Comparison of ENCODE assay signal across 8 mouse cellular contexts in the genomic region with DNA sequence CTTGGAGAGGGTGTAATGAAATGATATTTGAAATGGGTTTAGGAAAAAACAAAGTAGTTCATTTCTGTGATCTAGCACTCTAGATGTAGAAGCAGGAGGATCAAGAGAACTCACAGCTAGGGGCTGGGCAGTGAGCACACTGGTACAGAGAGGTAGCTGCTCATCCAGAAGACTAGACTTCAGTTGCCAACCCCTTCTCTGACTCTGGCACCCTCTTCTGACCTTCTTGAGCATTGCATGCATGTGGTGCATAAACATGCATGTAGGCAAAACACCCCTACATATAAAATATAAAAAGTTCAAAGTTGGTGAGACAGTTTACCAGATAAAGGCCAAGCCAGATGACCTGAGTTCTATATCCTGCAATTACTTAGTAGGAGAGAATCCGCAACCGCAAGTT. TPM values are rescaled to one million over a fixed set of nuclear protein-coding genes. Genes with fewer than 3 reads are reported as not detected.
DNase-seq lines count a peak whose midpoint lies in the region; ATAC-seq and TF ChIP-seq lines count a peak whose summit lies in the region.

No protein-coding gene starts in this region.

- peak; percentile 38 for TF ChIP-seq CTCF in heart, postnatal 0 days (IDR thresholded peaks at IDR 0.05; ENCODE audit: low read depth)
- peak; percentile 72 for TF ChIP-seq CTCF in liver, postnatal 0 days (IDR thresholded peaks at IDR 0.05; ENCODE audit: low read depth)

- no peak overlapping the region for H3K27ac ChIP-seq in heart, postnatal 0 days (ENCODE audit: low read depth)
- H3K27ac ChIP-seq in liver, postnatal 0 days (ENCODE audit: low read depth), result no peak overlapping the region

- 94% methylated on average over 2 of the region's 2 CpGs for WGBS in heart, postnatal 0 days
- 94% methylated on average over 2 of the region's 2 CpGs for WGBS in liver, postnatal 0 days (ENCODE audit: insufficient replicate concordance)

- no peak overlapping the region for H3K4me2 ChIP-seq in heart, postnatal 0 days (ENCODE audit: low read depth, low read length)
- no peak overlapping the region for H3K4me2 ChIP-seq in liver, postnatal 0 days (ENCODE audit: low read depth, low read length)

- no peak for DNase-seq in heart, postnatal 0 days (ENCODE audit: low spot score)
- DNase-seq in heart, adult 9 months (ENCODE audit: low spot score in 2 of 2), result no peak
- DNase-seq in 3T3-L1 (ENCODE audit: low read depth, low spot score) (peak; percentile 77), R1 (ENCODE audit: low read depth, low spot score) (peak; percentile 58)
- peak; percentile 62 for DNase-seq in liver, postnatal 0 days
- no peak for DNase-seq in layer of hippocampus, postnatal 14 days (ENCODE audit: low spot score in 2 of 2)
- no peak for DNase-seq in right cerebral cortex, postnatal 25 days
- no peak for DNase-seq in layer of hippocampus, postnatal 10 days (ENCODE audit: low spot score in 2 of 2)

- H3K4me3 ChIP-seq in heart, postnatal 0 days (ENCODE audit: low read depth, low read length), result no peak overlapping the region
- no peak overlapping the region for H3K4me3 ChIP-seq in liver, postnatal 0 days (ENCODE audit: low read depth, low read length)

- no peaks in the 10 kb centered on the region for H3K27me3 ChIP-seq in heart, postnatal 0 days (ENCODE audit: control insufficient read depth, insufficient read depth, low read length)
- no peaks in the 10 kb centered on the region for H3K27me3 ChIP-seq in liver, postnatal 0 days (ENCODE audit: insufficient read depth, low read length)

- 0 out of 2 replicates have a peak, but pooled peaks cover 4% of the 10 kb centered on the region for H3K36me3 ChIP-seq in heart, postnatal 0 days (replicated peaks; ENCODE audit: control insufficient read depth, insufficient read depth, low read length)
- H3K36me3 ChIP-seq in liver, postnatal 0 days (replicated peaks; ENCODE audit: insufficient read depth, low read length), result peaks cover 12% of the 10 kb centered on the region; the same call in 1 of the 2 replicates

- ATAC-seq in heart, postnatal 0 days (ENCODE audit: insufficient read depth, low read depth), result no peak
- peak; percentile 79 for ATAC-seq in liver, postnatal 0 days

- no peak for TF ChIP-seq EP300 in heart, postnatal 0 days (IDR thresholded peaks at IDR 0.05; ENCODE audit: low read depth)
- no peak for TF ChIP-seq EP300 in liver, postnatal 0 days (IDR thresholded peaks at IDR 0.05; ENCODE audit: low read depth)

- no peak overlapping the region for H3K9ac ChIP-seq in heart, postnatal 0 days (replicated peaks; ENCODE audit: low read depth, low read length)
- no peak overlapping the region for H3K9ac ChIP-seq in liver, postnatal 0 days (replicated peaks)

- H3K9me3 ChIP-seq in heart, postnatal 0 days (replicated peaks; ENCODE audit: control insufficient read depth, low read length), result no peaks in the 10 kb centered on the region
- no peaks in the 10 kb centered on the region for H3K9me3 ChIP-seq in liver, postnatal 0 days (ENCODE audit: low read length)

- no peaks in the 10 kb centered on the region for H3K4me1 ChIP-seq in heart, postnatal 0 days (ENCODE audit: control insufficient read depth, insufficient read depth)
- peaks cover 4% of the 10 kb centered on the region for H3K4me1 ChIP-seq in liver, postnatal 0 days (ENCODE audit: insufficient read depth)

RNA-seq across cellular contexts. Expression of a gene that starts 33.7 kb away (rescaled TPM):
- 35.8 and 61.0 TPM in 2 replicates for total RNA-seq in heart, postnatal 0 days (2014; rRNA removed; ENCODE audit: low replicate concordance)
- 6.9 and 7.4 TPM in 2 replicates for polyA plus RNA-seq in heart, postnatal 0 days (2015; fragmentation: Nextera tagmentation; extraction: Ambion mirVana)
- 5.5 and 6.1 TPM in 2 replicates for polyA plus RNA-seq in liver, postnatal 0 days (2015; fragmentation: Nextera tagmentation; extraction: Ambion mirVana)
- 10 to 100 TPM; 37.6 to 38.0 TPM for total RNA-seq in layer of hippocampus, postnatal 14 days (2021)
- 10 to 100 TPM; 36.8 to 39.2 TPM for total RNA-seq in layer of hippocampus, postnatal 10 days (2021)

Comparison
In these comparisons a context has a peak if more than half of its experiments do, and no peak if none do; other contexts are left out.
1. DNase-seq: peak in 3T3-L1 (single experiment), R1 (single experiment) and liver, postnatal 0 days (single experiment); none in heart, postnatal 0 days (single experiment), heart, adult 9 months (0 of 2), layer of hippocampus, postnatal 14 days (0 of 2), right cerebral cortex, postnatal 25 days (single experiment) and layer of hippocampus, postnatal 10 days (0 of 2).